Mouse (Mus musculus) bone marrow macrophage, adult 2 months (primary cell): ENCODE measurements around the gene Rara. TPM values are rescaled to one million over a fixed set of nuclear protein-coding genes. Genes with fewer than 3 reads are reported as not detected.

Experiments
- H3K27ac ChIP-seq: 2 replicates; pipeline ENCODE4 v1.5.1; 2012; ENCODE audit warnings: low read depth, low read length; ENCODE audit not compliant: insufficient read depth
- H3K4me1 ChIP-seq: 2 replicates; pipeline ENCODE4 v1.6.1; 2012; ENCODE audit warnings: low read length; ENCODE audit not compliant: control insufficient read depth, insufficient read depth
- H3K4me3 ChIP-seq: 2 replicates; pipeline ENCODE4 v1.5.1; 2012; ENCODE audit warnings: mild to moderate bottlenecking, low read length, moderate library complexity; ENCODE audit not compliant: insufficient read depth
- CTCF ChIP-seq: IDR thresholded peaks from 2 replicates; pipeline ENCODE4 v1.5.1; 2012; ENCODE audit warnings: low read depth, mild to moderate bottlenecking, low read length, moderate library complexity
- POLR2A ChIP-seq: IDR thresholded peaks from 2 replicates; pipeline ENCODE4 v1.6.1; 2012; ENCODE audit warnings: mild to moderate bottlenecking, low read depth, low read length, borderline replicate concordance
- polyA plus RNA-seq: library from polyadenylated mRNA; stranded (reverse); fragments of >200 nt; gene quantifications from 2 replicates; pipeline ENCODE4 v1.2.4, GENCODE M21; 2012; ENCODE audit not compliant: missing spikeins, insufficient read depth, insufficient read length

Rara gene
- polyA plus RNA-seq, 1 experiment, result 24.0 TPM

- TF ChIP-seq POLR2A, result no peak
- TF ChIP-seq CTCF, result no peak
- H3K4me1 ChIP-seq, result peaks cover 25% of the 10 kb centered on the region
- no peak overlapping the region for H3K4me3 ChIP-seq
- no peak overlapping the region for H3K27ac ChIP-seq
Observed at GRCm38 (mm10) chr11:98962421-98963095, 34.9 kb downstream of the Rara start.

- peaks cover 22% of the 10 kb centered on the region for H3K4me1 ChIP-seq
- peak overlapping the region; percentile 44 for H3K4me3 ChIP-seq
Observed at GRCm38 (mm10) chr11:98963191-98964021, 35.8 kb downstream of the Rara start.

DNA sequence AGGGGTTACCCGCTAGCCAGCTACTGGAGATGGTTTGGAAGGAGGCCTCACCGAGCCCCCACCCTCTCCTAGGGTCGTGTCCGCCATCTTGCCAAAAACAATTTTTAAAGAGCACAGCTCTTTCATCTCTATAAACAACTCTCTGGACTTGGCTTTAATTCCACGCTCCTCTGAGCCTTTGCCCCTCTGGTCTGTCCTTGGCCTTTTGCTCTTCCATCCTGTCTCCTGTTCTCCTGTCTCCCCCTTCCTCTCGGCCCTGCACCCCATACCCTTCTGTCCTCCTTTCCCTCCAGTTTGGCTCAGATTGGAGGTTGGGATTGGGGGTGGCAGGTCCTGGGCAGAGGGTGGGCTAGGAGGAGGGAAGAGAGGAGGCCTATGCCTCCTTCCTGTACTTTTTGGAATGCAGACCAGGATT, 36.6 kb downstream of the Rara start:
- H3K27ac ChIP-seq, result no peak overlapping the region
- peaks cover 20% of the 10 kb centered on the region for H3K4me1 ChIP-seq
- peak overlapping the region; percentile 44; the same call in 1 of the 2 replicates for H3K4me3 ChIP-seq

More at GRCm38 (mm10) chr11:98963191-98964021, 35.8 kb downstream of the Rara start:
- no peak for TF ChIP-seq CTCF
- TF ChIP-seq POLR2A, result no peak
- no peak overlapping the region for H3K27ac ChIP-seq

GRCm38 (mm10) chr11:98964616-98965415, 37.2 kb downstream of the Rara start:
- Histone ChIP-seq H3K4me1 (peaks cover 20% of the 10 kb centered on the region), H3K27ac (no peak overlapping the region), H3K4me3 (no peak overlapping the region)
- TF ChIP-seq CTCF, result no peak
- no peak for TF ChIP-seq POLR2A

More for the DNA sequence above, 36.6 kb downstream of the Rara start:
- no peak for TF ChIP-seq CTCF
- TF ChIP-seq POLR2A, result no peak

DNA sequence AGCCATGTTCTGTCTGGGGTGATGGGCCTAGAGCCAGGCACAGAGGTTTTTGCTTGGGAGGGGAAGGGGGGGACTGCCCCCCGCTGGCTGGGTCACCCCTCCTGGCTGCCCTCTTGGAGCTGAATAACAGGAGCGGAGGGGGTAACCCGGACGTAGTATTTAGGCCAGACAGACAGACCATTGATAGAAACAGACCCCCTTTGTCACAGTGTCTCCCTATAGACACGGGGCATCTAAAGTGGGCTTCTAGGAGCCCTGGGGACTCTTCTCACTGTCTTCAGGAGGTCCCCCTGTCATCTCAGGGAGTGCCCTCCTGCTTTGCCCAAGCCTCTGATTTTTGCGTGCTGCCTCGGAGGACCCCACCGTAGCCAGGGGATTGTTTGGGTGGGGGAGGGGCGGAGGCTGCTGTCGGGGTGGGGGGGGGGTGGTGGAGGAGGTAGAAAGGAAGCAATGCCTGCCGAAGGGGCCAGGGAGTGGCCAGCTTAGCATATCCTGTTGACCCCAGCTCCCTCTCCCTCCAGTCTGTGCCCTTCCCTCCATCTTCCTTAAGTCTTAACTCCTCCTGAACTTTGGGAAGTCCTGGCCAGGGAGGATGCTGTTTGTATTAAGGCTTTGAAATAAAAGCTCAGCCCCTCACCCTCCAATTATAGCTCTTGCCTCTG, 37.9 kb downstream of the Rara start:
- TF ChIP-seq POLR2A, result no peak
- no peak for TF ChIP-seq CTCF
- Histone ChIP-seq H3K4me3 (no peak overlapping the region), H3K4me1 (peaks cover 20% of the 10 kb centered on the region), H3K27ac (no peak overlapping the region)

- Histone ChIP-seq H3K27ac (no peak overlapping the region), H3K4me1 (peaks cover 15% of the 10 kb centered on the region), H3K4me3 (no peak overlapping the region)
- no peak for TF ChIP-seq POLR2A
Observed at GRCm38 (mm10) chr11:98966499-98967141, 39.0 kb downstream of the Rara start.

- no peak for TF ChIP-seq CTCF
- TF ChIP-seq POLR2A, result no peak
- peaks cover 10% of the 10 kb centered on the region for H3K4me1 ChIP-seq
- H3K27ac ChIP-seq, result no peak overlapping the region
- H3K4me3 ChIP-seq, result no peak overlapping the region
Observed at GRCm38 (mm10) chr11:98968079-98968478, 40.5 kb downstream of the Rara start.

DNA sequence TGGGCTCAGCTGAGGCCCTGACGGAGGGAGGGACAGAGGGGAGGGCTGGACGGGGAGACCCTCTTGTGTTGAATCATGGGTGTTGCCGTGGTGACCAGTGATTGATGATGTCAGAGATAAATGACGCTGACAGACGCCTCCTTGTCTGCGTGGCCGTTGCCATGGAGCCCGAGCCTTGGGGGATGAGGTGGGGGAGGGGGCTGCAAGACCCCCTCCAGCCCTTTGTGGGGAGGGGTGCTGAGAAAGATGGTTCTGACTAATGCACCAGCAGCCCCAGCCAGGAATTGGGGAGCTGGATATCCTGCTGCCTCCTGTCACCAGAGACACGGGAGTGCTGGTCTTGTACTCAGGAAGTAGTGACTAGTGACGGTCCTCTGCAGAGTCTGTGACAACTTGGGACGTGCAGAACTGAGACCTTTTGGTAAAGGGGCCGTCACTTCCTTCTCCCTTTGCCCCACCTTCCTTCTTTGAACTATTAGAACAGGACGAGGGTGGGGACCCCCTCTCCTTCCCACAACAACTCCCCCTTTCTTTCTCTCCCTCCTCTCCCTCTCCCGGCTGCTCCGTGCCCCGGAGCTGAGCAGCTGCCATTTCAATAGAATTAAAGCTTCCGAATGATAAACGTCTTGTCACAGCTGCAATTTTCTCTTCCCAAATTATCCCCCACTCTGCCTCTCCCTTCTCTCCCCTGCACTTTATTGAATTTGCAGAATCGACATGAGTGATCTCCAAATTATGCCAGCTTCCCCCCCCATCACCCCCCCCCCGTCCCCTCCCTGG, 41.3 kb downstream of the Rara start:
- H3K4me1 ChIP-seq, result peaks cover 8% of the 10 kb centered on the region
- H3K4me3 ChIP-seq, result no peak overlapping the region
- no peak overlapping the region for H3K27ac ChIP-seq
- TF ChIP-seq CTCF (no peak), POLR2A (no peak)
